Mouse (Mus musculus) liver, embryonic 13.5 days (tissue): ENCODE data around the gene Ncaph2. TPM values are rescaled to one million over a fixed set of nuclear protein-coding genes. Genes with fewer than 3 reads are reported as not detected.

Source experiments
- microRNA-seq: library from miRNA; unstranded; fragments of <30 nt; microRNA quantifications from one replicate; pipeline ENCODE4, GENCODE M21; 2016
- polyA plus RNA-seq: library from polyadenylated mRNA; unstranded; fragments of >200 nt; fragmentation: Nextera tagmentation; extraction: Ambion mirVana; gene quantifications from 2 replicates; pipeline ENCODE4 v1.2.1, GENCODE M21; 2015

Gene Ncaph2
- polyA plus RNA-seq, 1 experiment from 2014 or later: 114 TPM

Small RNA genes within 50 kb of the gene (microRNA-seq; reads per million reads assigned to microRNA genes)
- gene Mir6959: not detected

Other genes with a start within 250 kb of the Ncaph2 start
- 6.5 and 6.7 TPM in 2 replicates for gene Tubgcp6, start 232.6 kb upstream of the Ncaph2 start, polyA plus RNA-seq
- 10.2 TPM in 2 replicates for gene Hdac10, start 227.0 kb upstream of the Ncaph2 start, polyA plus RNA-seq
- gene Mapk12, start 215.0 kb upstream of the Ncaph2 start, polyA plus RNA-seq: 1.5 and 1.7 TPM in 2 replicates
- 0.76 and 0.78 TPM in 2 replicates for gene Mapk11, start 206.1 kb upstream of the Ncaph2 start, polyA plus RNA-seq
- gene Plxnb2, start 174.9 kb upstream of the Ncaph2 start, polyA plus RNA-seq: 20.2 and 21.2 TPM in 2 replicates
- gene Dennd6b, start 159.2 kb upstream of the Ncaph2 start, polyA plus RNA-seq: 3.0 and 3.2 TPM in 2 replicates
- 16.2 and 17.1 TPM in 2 replicates for gene Ppp6r2, start 144.2 kb upstream of the Ncaph2 start, polyA plus RNA-seq
- 18.8 and 21.7 TPM in 2 replicates for gene Sbf1, start 40.4 kb upstream of the Ncaph2 start, polyA plus RNA-seq
- gene Adm2, start 33.0 kb upstream of the Ncaph2 start, polyA plus RNA-seq: 1.4 and 2.4 TPM in 2 replicates
- 5.6 and 6.8 TPM in 2 replicates for gene Miox, start 21.3 kb upstream of the Ncaph2 start, polyA plus RNA-seq
- 26.1 and 30.2 TPM in 2 replicates for gene Lmf2, start 60 bp upstream of the Ncaph2 start, polyA plus RNA-seq
- gene Sco2, start 18.1 kb downstream of the Ncaph2 start, polyA plus RNA-seq: 4.1 and 4.5 TPM in 2 replicates
- gene Tymp, start 21.3 kb downstream of the Ncaph2 start, polyA plus RNA-seq: 0.58 and 0.62 TPM in 2 replicates
- 0.56 and 0.59 TPM in 2 replicates for gene Odf3b, start 23.6 kb downstream of the Ncaph2 start, polyA plus RNA-seq
- gene Klhdc7b, start 29.2 kb downstream of the Ncaph2 start, polyA plus RNA-seq: not detected in 2 replicates
- gene Syce3, start 54.8 kb downstream of the Ncaph2 start, polyA plus RNA-seq: not detected in 2 replicates
- gene Cpt1b, start 70.1 kb downstream of the Ncaph2 start, polyA plus RNA-seq: 1.9 and 2.5 TPM in 2 replicates
- gene C730034F03Rik, start 73.9 kb downstream of the Ncaph2 start, polyA plus RNA-seq: 1.1 and 1.5 TPM in 2 replicates
- 0.13 TPM in 1 of 2 replicates, not detected in the other for gene Gm44502, start 74.0 kb downstream of the Ncaph2 start, polyA plus RNA-seq
- gene Chkb, start 74.2 kb downstream of the Ncaph2 start, polyA plus RNA-seq: 27.3 and 29.2 TPM in 2 replicates
- 0.12 and 0.14 TPM in 2 replicates for gene Mapk8ip2, start 98.2 kb downstream of the Ncaph2 start, polyA plus RNA-seq
- 4.8 and 4.9 TPM in 2 replicates for gene Arsa, start 121.7 kb downstream of the Ncaph2 start, polyA plus RNA-seq
- gene Shank3, start 143.9 kb downstream of the Ncaph2 start, polyA plus RNA-seq: 0.23 and 0.43 TPM in 2 replicates
- gene Acr, start 212.6 kb downstream of the Ncaph2 start, polyA plus RNA-seq: 0.06 TPM in 1 of 2 replicates, not detected in the other
- 7.1 and 9.1 TPM in 2 replicates for gene Rabl2, start 236.2 kb downstream of the Ncaph2 start, polyA plus RNA-seq